Mouse (Mus musculus): ENCODE measurements around the gene Skil. TPM values are rescaled to one million over a fixed set of nuclear protein-coding genes. Genes with fewer than 3 reads are reported as not detected.

Gene Skil
- polyA plus RNA-seq, 1 experiment from 2014 or later, result 34.4 TPM

- Histone ChIP-seq H3K9ac (no peak overlapping the region), H3K36me3 (no peaks in the 10 kb centered on the region), H3K4me3 (no peak overlapping the region), H3K27me3 (no peaks in the 10 kb centered on the region), H3K27ac (no peak overlapping the region), H3K4me2 (no peak overlapping the region), H3K9me3 (no peaks in the 10 kb centered on the region), H3K4me1 (replicated peaks) (peaks cover 4% of the 10 kb centered on the region)
- WGBS, result 34% methylated on average over 10 of the region's 10 CpGs
- ATAC-seq (ENCODE audit: low FRiP score), result no peak
Measured at GRCm38 (mm10) chr3:31088789-31089775, 5.8 kb upstream of the Skil start.

- peaks cover 4% of the 10 kb centered on the region for H3K4me1 ChIP-seq (replicated peaks)
- H3K9ac ChIP-seq, result no peak overlapping the region
- H3K4me3 ChIP-seq, result no peak overlapping the region
- H3K27ac ChIP-seq, result no peak overlapping the region
- no peaks in the 10 kb centered on the region for H3K36me3 ChIP-seq
- no peaks in the 10 kb centered on the region for H3K9me3 ChIP-seq
- ATAC-seq (ENCODE audit: low FRiP score), result no peak
- no peaks in the 10 kb centered on the region for H3K27me3 ChIP-seq
- no peak overlapping the region for H3K4me2 ChIP-seq
- WGBS, result 67% methylated on average over 7 of the region's 7 CpGs
Measured at GRCm38 (mm10) chr3:31089956-31090355, 4.9 kb upstream of the Skil start.

DNA sequence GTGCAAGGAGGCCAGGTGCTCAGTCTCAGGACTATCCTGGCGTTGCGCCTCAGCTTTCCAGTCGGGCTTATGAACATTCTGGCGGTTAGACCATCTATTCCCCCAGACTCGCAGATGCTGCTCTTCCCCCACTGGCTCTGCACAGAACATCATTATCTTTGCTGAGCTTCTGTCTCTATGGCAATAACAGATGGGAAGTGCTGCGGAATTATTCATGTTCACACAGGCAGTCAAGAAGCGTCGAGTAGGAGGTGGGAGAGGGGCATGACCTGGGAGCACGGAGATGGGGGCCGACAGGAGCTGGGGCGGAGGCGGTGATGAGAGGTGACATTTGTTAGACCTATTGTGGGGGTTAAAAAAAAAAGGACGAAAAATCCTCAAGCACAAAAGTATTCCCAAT lies 1.7 kb upstream of the Skil start:
- 3% methylated on average over 13 of the region's 13 CpGs for WGBS
- peak overlapping the region; percentile 95 for H3K9ac ChIP-seq

DNA sequence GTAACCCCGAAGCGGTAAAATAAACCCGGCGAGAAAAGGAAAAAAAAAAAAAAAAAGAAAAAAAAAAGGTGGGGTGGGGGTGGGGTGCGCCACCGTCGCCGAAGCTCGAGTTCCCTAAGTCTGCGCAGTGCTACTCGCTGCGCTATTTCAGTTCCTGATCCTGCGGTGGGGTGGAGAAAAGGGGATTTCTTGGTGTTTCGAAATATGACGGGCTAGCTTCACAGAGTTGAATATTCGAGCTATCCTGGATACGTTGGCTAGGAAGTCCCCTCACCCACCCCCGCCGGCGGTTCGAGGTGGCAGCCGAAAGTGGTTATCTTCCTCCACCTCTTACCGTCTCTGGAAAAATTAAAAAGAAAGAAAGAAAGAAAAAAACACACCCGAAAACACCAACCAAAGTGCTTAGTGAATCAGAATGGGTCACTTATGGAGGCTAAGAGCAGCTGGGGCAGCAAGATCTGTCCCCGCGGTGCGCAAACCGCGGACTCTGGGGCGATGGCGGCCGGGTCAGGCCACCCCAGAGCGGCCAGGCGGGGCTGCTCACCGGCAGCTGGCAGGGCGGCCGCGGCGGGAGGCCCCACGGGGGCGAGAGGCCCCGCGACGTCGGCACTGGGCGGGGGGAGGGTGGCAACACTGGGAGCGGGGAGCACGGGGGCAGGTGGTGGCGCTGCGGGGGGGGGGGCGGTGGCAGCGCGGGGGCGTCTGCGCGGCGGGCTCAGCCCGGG lies 1.1 kb upstream of the Skil start:
- peak overlapping the region; percentile 100 for H3K27ac ChIP-seq
- peak overlapping the region; percentile 82 for H3K4me3 ChIP-seq
- H3K9me3 ChIP-seq, result no peaks in the 10 kb centered on the region
- peaks cover 27% of the 10 kb centered on the region for H3K4me1 ChIP-seq (replicated peaks)
- under 1% methylated on average over 57 of the region's 58 CpGs for WGBS
- 0 out of 2 replicates have a peak, but pooled peaks cover 4% of the 10 kb centered on the region for H3K36me3 ChIP-seq
- peak overlapping the region; percentile 77 for H3K4me2 ChIP-seq
- ATAC-seq (ENCODE audit: low FRiP score), result peak; percentile 26
- H3K9ac ChIP-seq, result peak overlapping the region; percentile 95
- H3K27me3 ChIP-seq, result no peaks in the 10 kb centered on the region

More for the DNA sequence above, 1.7 kb upstream of the Skil start:
- ATAC-seq (ENCODE audit: low FRiP score), result peak; percentile 4
- peaks cover 22% of the 10 kb centered on the region for H3K4me1 ChIP-seq (replicated peaks)
- H3K36me3 ChIP-seq, result 0 out of 2 replicates have a peak, but pooled peaks cover 4% of the 10 kb centered on the region
- peak overlapping the region; percentile 77 for H3K4me2 ChIP-seq
- H3K4me3 ChIP-seq, result peak overlapping the region; percentile 82
- H3K27ac ChIP-seq, result peak overlapping the region; percentile 100
- no peaks in the 10 kb centered on the region for H3K27me3 ChIP-seq
- H3K9me3 ChIP-seq, result no peaks in the 10 kb centered on the region

DNA sequence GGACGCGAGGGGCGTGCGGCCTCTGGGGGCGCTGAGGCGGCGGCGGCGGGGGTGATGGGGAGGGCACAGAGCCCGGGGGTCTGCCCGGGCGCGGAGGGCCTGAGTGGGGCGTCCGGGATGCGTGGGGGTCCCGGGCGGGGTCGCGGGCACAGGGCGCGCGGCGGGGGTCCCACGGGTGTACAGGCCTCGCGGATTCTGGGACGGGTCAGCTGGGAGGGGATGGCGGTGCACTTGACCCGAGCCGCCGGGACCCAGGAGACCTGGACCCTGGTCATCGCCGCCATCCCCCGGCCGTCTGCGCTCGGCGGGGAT lies 277 bp downstream of the Skil start:
- H3K9me3 ChIP-seq, result no peaks in the 10 kb centered on the region
- H3K4me2 ChIP-seq, result peak overlapping the region; percentile 72
- H3K4me1 ChIP-seq (replicated peaks), result peaks cover 36% of the 10 kb centered on the region
- no peaks in the 10 kb centered on the region for H3K27me3 ChIP-seq
- ATAC-seq (ENCODE audit: low FRiP score), result peak; percentile 47; the same call in 1 of the 2 replicates
- H3K36me3 ChIP-seq, result 0 out of 2 replicates have a peak, but pooled peaks cover 4% of the 10 kb centered on the region
- H3K27ac ChIP-seq, result peak overlapping the region; percentile 100
- WGBS, result under 1% methylated on average over 22 of the region's 39 CpGs
- H3K4me3 ChIP-seq, result peak overlapping the region; percentile 82
- peak overlapping the region; percentile 95 for H3K9ac ChIP-seq

DNA sequence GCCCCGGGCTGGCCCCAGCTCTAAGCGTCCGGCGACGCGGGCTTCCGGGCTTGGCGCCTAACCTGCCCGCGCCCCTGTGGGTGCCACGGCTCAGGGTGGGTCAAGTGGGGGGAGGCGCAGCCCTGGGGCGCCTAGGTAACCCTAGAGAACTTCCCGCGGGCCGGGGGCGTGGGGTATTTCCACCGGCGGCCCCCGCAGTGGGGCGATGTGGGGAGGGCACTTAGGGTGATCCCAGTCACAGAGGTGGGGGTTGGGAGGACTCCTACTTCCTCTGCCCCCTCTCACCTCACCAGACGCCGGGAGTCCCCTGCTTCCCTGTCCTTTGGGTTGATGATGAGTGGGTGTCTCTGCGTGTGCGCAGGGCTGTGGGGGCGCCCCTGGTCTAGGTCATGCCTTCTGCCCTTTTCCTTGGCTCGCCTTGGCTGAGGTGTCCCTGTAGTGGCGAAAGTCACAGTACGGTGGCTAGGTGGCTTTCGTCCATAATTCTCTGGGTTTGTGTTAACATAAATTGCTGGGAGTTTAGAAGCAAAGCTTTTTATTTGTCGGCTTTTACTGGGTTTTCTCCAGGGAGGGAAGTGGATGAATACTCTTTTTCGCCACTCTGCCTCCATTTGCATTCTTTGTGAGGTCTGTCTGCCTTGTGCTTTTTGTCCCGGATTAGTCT lies 765 bp downstream of the Skil start:
- ATAC-seq (ENCODE audit: low FRiP score), result peak; percentile 4; the same call in 1 of the 2 replicates
- H3K36me3 ChIP-seq, result 0 out of 2 replicates have a peak, but pooled peaks cover 4% of the 10 kb centered on the region
- peaks cover 39% of the 10 kb centered on the region for H3K4me1 ChIP-seq (replicated peaks)
- H3K4me3 ChIP-seq, result peak overlapping the region; percentile 82
- no peaks in the 10 kb centered on the region for H3K9me3 ChIP-seq
- H3K27me3 ChIP-seq, result no peaks in the 10 kb centered on the region
- peak overlapping the region; percentile 72 for H3K4me2 ChIP-seq
- under 1% methylated on average over 23 of the region's 33 CpGs for WGBS
- peak overlapping the region; percentile 95 for H3K9ac ChIP-seq
- H3K27ac ChIP-seq, result peak overlapping the region; percentile 100

- Histone ChIP-seq H3K4me1 (replicated peaks) (peaks cover 46% of the 10 kb centered on the region), H3K9ac (peak overlapping the region; percentile 95), H3K4me2 (peak overlapping the region; percentile 72), H3K27ac (peak overlapping the region; percentile 100), H3K9me3 (no peaks in the 10 kb centered on the region), H3K27me3 (no peaks in the 10 kb centered on the region), H3K36me3 (0 out of 2 replicates have a peak, but pooled peaks cover 4% of the 10 kb centered on the region), H3K4me3 (peak overlapping the region; percentile 82)
- 42% methylated on average over 10 of the region's 10 CpGs for WGBS
- no peak for ATAC-seq (ENCODE audit: low FRiP score)
Measured at GRCm38 (mm10) chr3:31096155-31097101, 1.6 kb downstream of the Skil start.

DNA sequence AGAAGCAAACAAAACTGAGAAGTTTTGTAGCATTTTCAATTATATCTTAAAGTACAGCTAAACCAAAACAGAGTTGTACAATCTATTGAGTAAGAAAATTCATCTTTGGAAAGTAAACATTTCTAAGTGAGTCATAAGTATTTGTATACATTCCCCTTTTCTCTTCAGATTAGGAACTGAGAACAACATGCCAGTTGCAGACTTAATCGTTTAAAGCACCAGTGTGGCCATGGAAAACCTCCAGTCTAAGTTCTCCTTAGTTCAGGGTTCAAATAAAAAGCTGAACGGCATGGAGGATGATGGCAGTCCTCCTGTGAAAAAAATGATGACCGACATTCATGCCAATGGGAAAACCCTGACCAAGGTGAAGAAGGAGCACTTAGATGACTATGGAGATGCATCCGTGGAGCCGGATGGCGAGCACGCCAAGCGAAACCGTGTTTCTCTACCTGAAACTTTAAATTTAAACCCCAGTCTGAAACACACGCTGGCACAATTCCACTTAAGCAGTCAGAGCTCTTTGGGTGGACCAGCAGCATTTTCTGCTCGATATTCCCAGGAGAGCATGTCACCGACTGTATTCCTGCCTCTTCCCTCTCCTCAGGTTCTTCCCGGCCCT lies 2.4 kb downstream of the Skil start:
- Histone ChIP-seq H3K9ac (peak overlapping the region; percentile 51), H3K27ac (0 out of 2 replicates have a peak overlapping the region, but pooled peaks have one; percentile 30), H3K27me3 (no peaks in the 10 kb centered on the region), H3K36me3 (0 out of 2 replicates have a peak, but pooled peaks cover 4% of the 10 kb centered on the region), H3K4me2 (peak overlapping the region; percentile 49), H3K9me3 (no peaks in the 10 kb centered on the region), H3K4me3 (peak overlapping the region; percentile 15), H3K4me1 (replicated peaks) (peaks cover 53% of the 10 kb centered on the region)
- ATAC-seq (ENCODE audit: low FRiP score), result no peak
- 78% methylated on average over 13 of the region's 13 CpGs for WGBS

GRCm38 (mm10) chr3:31097976-31098375 lies 3.1 kb downstream of the Skil start:
- Histone ChIP-seq H3K9me3 (no peaks in the 10 kb centered on the region), H3K4me2 (peak overlapping the region; percentile 49), H3K9ac (peak overlapping the region; percentile 51), H3K36me3 (0 out of 2 replicates have a peak, but pooled peaks cover 4% of the 10 kb centered on the region), H3K27ac (0 out of 2 replicates have a peak overlapping the region, but pooled peaks have one; percentile 30), H3K27me3 (no peaks in the 10 kb centered on the region), H3K4me3 (peak overlapping the region; percentile 15), H3K4me1 (replicated peaks) (peaks cover 50% of the 10 kb centered on the region)
- no peak for ATAC-seq (ENCODE audit: low FRiP score)
- WGBS, result 59% methylated on average over 11 of the region's 11 CpGs

GRCm38 (mm10) chr3:31098556-31098955 lies 3.7 kb downstream of the Skil start:
- no peak for ATAC-seq (ENCODE audit: low FRiP score)
- Histone ChIP-seq H3K27me3 (no peaks in the 10 kb centered on the region), H3K4me1 (replicated peaks) (peaks cover 52% of the 10 kb centered on the region), H3K9me3 (no peaks in the 10 kb centered on the region), H3K36me3 (0 out of 2 replicates have a peak, but pooled peaks cover 4% of the 10 kb centered on the region), H3K4me2 (peak overlapping the region; percentile 49), H3K27ac (no peak overlapping the region), H3K9ac (no peak overlapping the region), H3K4me3 (peak overlapping the region; percentile 15)
- 85% methylated on average over 1 of the region's 1 CpGs for WGBS

Measured in hindbrain, embryonic 13.5 days (tissue).